ENCODE assay signal across 20 mouse cellular contexts in genomic region chr7:117522092-117522635, GRCm38 (mm10).
DNase-seq lines count a peak whose midpoint lies in the region; ATAC-seq lines count a peak whose summit lies in the region.
"Had no signal": no experiment of that assay in that cellular context is flagged by ENCODE, and none has a peak within 500 bp of the region (broad histone marks: within the 10 kb centered on the region; RNA-seq: fewer than 3 reads in every experiment).

No protein-coding gene starts in this region.

- H3K9me3 ChIP-seq in heart, embryonic 14.5 days (ENCODE audit: control insufficient read depth, low read length): no peaks in the 10 kb centered on the region
- H3K9me3 ChIP-seq: forebrain, embryonic 12.5 days; hindbrain, embryonic 15.5 days; kidney, embryonic 15.5 days; liver, embryonic 12.5 days; midbrain, embryonic 12.5 days had no signal

- peak overlapping the region; percentile 13 to 33; a peak in 1 of 4 replicates for H3K27ac ChIP-seq in heart, embryonic 14.5 days (replicated peaks in 1 of 2; ENCODE audit: control insufficient read depth in 1 of 2, insufficient read depth in 1 of 2, low read depth in 2 of 2, low read length in 2 of 2)
- H3K27ac ChIP-seq: forebrain, embryonic 12.5 days; hindbrain, embryonic 15.5 days; kidney, embryonic 15.5 days; liver, embryonic 12.5 days; midbrain, embryonic 12.5 days; neural tube, embryonic 13.5 days had no signal

- H3K9ac ChIP-seq in heart, embryonic 14.5 days (ENCODE audit: low read length): no peak overlapping the region
- H3K9ac ChIP-seq: forebrain, embryonic 12.5 days; hindbrain, embryonic 15.5 days; kidney, embryonic 15.5 days; liver, embryonic 12.5 days; lung, embryonic 14.5 days; midbrain, embryonic 12.5 days; neural tube, embryonic 13.5 days had no signal

- no peaks in the 10 kb centered on the region for H3K36me3 ChIP-seq in heart, embryonic 14.5 days (ENCODE audit: control insufficient read depth, insufficient read depth, low read length)
- H3K36me3 ChIP-seq: forebrain, embryonic 12.5 days; hindbrain, embryonic 15.5 days; kidney, embryonic 15.5 days; liver, embryonic 12.5 days; midbrain, embryonic 12.5 days; neural tube, embryonic 13.5 days had no signal

- no peak overlapping the region for H3K4me3 ChIP-seq in heart, embryonic 14.5 days (ENCODE audit: control insufficient read depth in 1 of 2, insufficient read depth in 1 of 2, low read depth in 1 of 2, low read length in 2 of 2)
- H3K4me3 ChIP-seq: forebrain, embryonic 12.5 days; hindbrain, embryonic 15.5 days; kidney, embryonic 15.5 days; liver, embryonic 12.5 days; midbrain, embryonic 12.5 days; neural tube, embryonic 13.5 days had no signal

- no peak for ATAC-seq in heart, embryonic 14.5 days (ENCODE audit: insufficient number of reproducible peaks, insufficient read depth, low FRiP score, low read depth)
- ATAC-seq in cerebellum, adult (ENCODE audit: insufficient number of reproducible peaks, low FRiP score, low TSS enrichment): no peak
- ATAC-seq: intestine, embryonic 16.5 days; liver, embryonic 12.5 days had no signal

- no peak for DNase-seq in heart, postnatal 4 days
- peak; percentile 49 for DNase-seq in ES-CJ7 (ENCODE audit: low read depth, low spot score)
- peak; percentile 84 for DNase-seq in MEL-GATA-1-ER (ENCODE audit: extremely low read depth, low read depth)
- DNase-seq in embryo, embryonic 9.5 days (ENCODE audit: extremely low spot score): peak; percentile 17
- DNase-seq in spleen, adult 12 weeks (ENCODE audit: low spot score): no peak
- DNase-seq: cerebellum, adult 9-11 months; heart, postnatal 10 days; lung, embryonic 14.5 days; lung, postnatal 36 days; right cerebral cortex, postnatal 14 days; thymus, postnatal 4 days had no signal

- H3K4me1 ChIP-seq in heart, embryonic 14.5 days (ENCODE audit: control insufficient read depth in 2 of 2, insufficient read depth in 2 of 2, low read length in 2 of 2): peaks cover 18 to 24% of the 10 kb centered on the region in 2 experiments
- H3K4me1 ChIP-seq: liver, embryonic 12.5 days had no signal

- WGBS in heart, embryonic 14.5 days: 13% methylated on average over 4 of the region's 4 CpGs

- H3K4me2 ChIP-seq in heart, embryonic 14.5 days (ENCODE audit: low read length): no peak overlapping the region
- H3K4me2 ChIP-seq: forebrain, embryonic 12.5 days; hindbrain, embryonic 15.5 days; kidney, embryonic 15.5 days; liver, embryonic 12.5 days; lung, embryonic 14.5 days; midbrain, embryonic 12.5 days; neural tube, embryonic 13.5 days had no signal

- H3K27me3 ChIP-seq in heart, embryonic 14.5 days (ENCODE audit: control insufficient read depth, insufficient read depth, low read length): no peaks in the 10 kb centered on the region
- H3K27me3 ChIP-seq: forebrain, embryonic 12.5 days; hindbrain, embryonic 15.5 days; kidney, embryonic 15.5 days; liver, embryonic 12.5 days; midbrain, embryonic 12.5 days; neural tube, embryonic 13.5 days had no signal

Comparison
In these comparisons a context has a peak if more than half of its experiments do, and no peak if none do; other contexts are left out.
1. DNase-seq: peak in ES-CJ7 (single experiment), MEL-GATA-1-ER (single experiment) and embryo, embryonic 9.5 days (single experiment); none in heart, postnatal 4 days (single experiment) and spleen, adult 12 weeks (single experiment).